ENCODE assay signal across 8 mouse cellular contexts in the genomic region with DNA sequence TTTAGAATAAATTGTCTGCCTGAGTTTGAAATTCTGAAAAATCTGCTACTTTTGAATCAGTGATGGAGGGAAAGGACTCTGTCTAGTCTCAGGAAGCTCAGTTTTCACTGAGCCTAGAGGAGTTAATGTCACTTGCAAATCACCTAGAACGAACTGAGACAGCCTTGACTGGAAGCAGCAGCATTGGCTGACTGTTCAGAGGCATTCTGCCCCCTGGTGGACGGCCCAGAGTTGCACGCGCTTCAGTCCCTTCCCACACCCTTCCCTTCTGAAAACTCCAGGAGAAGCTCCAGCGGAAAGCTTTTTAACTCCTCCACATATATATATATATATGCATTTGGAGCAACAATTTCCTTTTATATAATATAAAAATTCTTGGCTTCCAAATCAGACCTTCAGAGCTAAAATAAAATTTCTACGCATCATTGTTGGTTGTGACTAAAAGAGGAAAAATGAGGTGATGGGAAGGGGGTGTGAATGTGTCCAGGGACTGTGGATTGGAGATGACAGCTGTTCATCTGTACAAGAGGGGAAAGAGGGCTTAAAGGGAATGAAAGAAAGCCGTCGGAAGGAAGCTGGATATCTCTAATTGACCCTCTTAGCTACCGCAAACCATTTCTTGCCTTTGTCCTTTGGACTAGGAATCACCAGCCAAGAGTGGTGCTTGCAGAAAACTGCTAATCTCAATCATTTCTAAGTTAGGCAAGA. TPM values are rescaled to one million over a fixed set of nuclear protein-coding genes. Genes with fewer than 3 reads are reported as not detected.
DNase-seq lines count a peak whose midpoint lies in the region; ATAC-seq and TF ChIP-seq lines count a peak whose summit lies in the region.

No protein-coding gene starts in this region.

- peak; percentile 85 for TF ChIP-seq CTCF in Patski (IDR thresholded peaks at IDR 0.05)

- no peak overlapping the region for H3K9ac ChIP-seq in heart, embryonic 12.5 days
- no peak overlapping the region for H3K9ac ChIP-seq in liver, embryonic 11.5 days (ENCODE audit: low read depth, low read length)
- H3K9ac ChIP-seq in neural tube, embryonic 12.5 days, result no peak overlapping the region

- DNase-seq in B cell, adult 2 months, result peak; percentile 58 to 60
- DNase-seq in Patski (ENCODE audit: low read depth, low spot score), result no peak
- peak; percentile 78 to 84 for DNase-seq in cerebellum, postnatal 4 days (ENCODE audit: low spot score in 2 of 2)
- peak; percentile 83 for DNase-seq in kidney, postnatal 10 days
- DNase-seq in liver, embryonic 11.5 days (ENCODE audit: low spot score), result peak; percentile 55
- peak; percentile 64 for DNase-seq in thymus, postnatal 14 days

- no peaks in the 10 kb centered on the region for H3K36me3 ChIP-seq in heart, embryonic 12.5 days
- no peaks in the 10 kb centered on the region for H3K36me3 ChIP-seq in liver, embryonic 11.5 days (ENCODE audit: control insufficient read depth, insufficient read depth, low read length)
- H3K36me3 ChIP-seq in neural tube, embryonic 12.5 days, result no peaks in the 10 kb centered on the region

- no peak overlapping the region for H3K27ac ChIP-seq in heart, embryonic 12.5 days (ENCODE audit: poor library complexity, severe bottlenecking)
- no peak overlapping the region for H3K27ac ChIP-seq in liver, embryonic 11.5 days (ENCODE audit: low read depth, low read length)
- H3K27ac ChIP-seq in neural tube, embryonic 12.5 days, result no peak overlapping the region

- peak; percentile 74 for ATAC-seq in Patski
- peak; percentile 61; the same call in 1 of the 2 replicates for ATAC-seq in heart, embryonic 12.5 days (ENCODE audit: insufficient number of reproducible peaks, low FRiP score)
- ATAC-seq in liver, embryonic 11.5 days (replicated peaks; ENCODE audit: low FRiP score), result no peak; the same call in 1 of the 2 replicates
- ATAC-seq in neural tube, embryonic 12.5 days (ENCODE audit: low FRiP score, low read depth), result peak; percentile 66

- H3K27me3 ChIP-seq in Patski, result no peaks in the 10 kb centered on the region
- H3K27me3 ChIP-seq in heart, embryonic 12.5 days (replicated peaks), result peaks cover 10% of the 10 kb centered on the region
- peaks cover 10% of the 10 kb centered on the region for H3K27me3 ChIP-seq in liver, embryonic 11.5 days (replicated peaks; ENCODE audit: control insufficient read depth, insufficient read depth, low read length)
- H3K27me3 ChIP-seq in neural tube, embryonic 12.5 days (replicated peaks), result peaks cover 8% of the 10 kb centered on the region

- H3K4me3 ChIP-seq in heart, embryonic 12.5 days, result no peak overlapping the region
- H3K4me3 ChIP-seq in liver, embryonic 11.5 days (ENCODE audit: low read depth, low read length), result no peak overlapping the region
- H3K4me3 ChIP-seq in neural tube, embryonic 12.5 days, result no peak overlapping the region

- H3K4me1 ChIP-seq in heart, embryonic 12.5 days (replicated peaks), result no peaks in the 10 kb centered on the region; the same call in 1 of the 2 replicates
- no peaks in the 10 kb centered on the region for H3K4me1 ChIP-seq in liver, embryonic 11.5 days (replicated peaks; ENCODE audit: control insufficient read depth, insufficient read depth, low read length)
- peaks cover 6% of the 10 kb centered on the region for H3K4me1 ChIP-seq in neural tube, embryonic 12.5 days

- in situ Hi-C loops in Patski (cut with MboI; ENCODE audit: low pct_unique_long_range_greater_than_20kb), result loop anchor here (25.0 kb wide), 1 partner anchor 1290 kb away; no protein-coding TSS in a partner anchor

- CTCF ChIA-PET in Patski (lab: Charles Lee), result interaction anchor here (0.9 to 1.4 kb wide), 3 partner anchors 8 to 236 kb away, joined by 3 to 6 read pairs (median 3); a partner anchor contains a TSS

- POLR2A ChIA-PET in Patski (lab: Charles Lee), result no interaction called here

- no peaks in the 10 kb centered on the region for H3K9me3 ChIP-seq in heart, embryonic 12.5 days (replicated peaks)
- H3K9me3 ChIP-seq in liver, embryonic 11.5 days (ENCODE audit: control insufficient read depth, low read length), result no peaks in the 10 kb centered on the region
- no peaks in the 10 kb centered on the region for H3K9me3 ChIP-seq in neural tube, embryonic 12.5 days

- H3K4me2 ChIP-seq in heart, embryonic 12.5 days, result no peak overlapping the region
- no peak overlapping the region for H3K4me2 ChIP-seq in liver, embryonic 11.5 days
- H3K4me2 ChIP-seq in neural tube, embryonic 12.5 days (replicated peaks), result no peak overlapping the region

- WGBS in heart, embryonic 12.5 days, result 30% methylated on average over 9 of the region's 9 CpGs
- 33% methylated on average over 9 of the region's 9 CpGs for WGBS in liver, embryonic 11.5 days
- 35% methylated on average over 9 of the region's 9 CpGs for WGBS in neural tube, embryonic 12.5 days

RNA-seq across cellular contexts. Expression of a gene that starts 6.6 kb away (rescaled TPM):
- 0.87 TPM for polyA plus RNA-seq in Patski (2021)
- polyA plus RNA-seq in heart, embryonic 12.5 days (2016; fragmentation: Nextera tagmentation; extraction: Ambion mirVana), result 1.2 and 1.6 TPM in 2 replicates
- 0.29 and 0.40 TPM in 2 replicates for polyA plus RNA-seq in liver, embryonic 11.5 days (2014; fragmentation: Nextera tagmentation; extraction: Ambion mirVana)
- 0.44 and 0.57 TPM in 2 replicates for polyA plus RNA-seq in neural tube, embryonic 12.5 days (2016; fragmentation: Nextera tagmentation; extraction: Ambion mirVana)
